Mouse (Mus musculus): ENCODE measurements around the gene Sh2b1. TPM values are rescaled to one million over a fixed set of nuclear protein-coding genes. Genes with fewer than 3 reads are reported as not detected.

The Sh2b1 gene
- total RNA-seq, 2 experiments from 2014 or later, result 56.2 to 60.8 TPM

- DNase-seq (ENCODE audit: low spot score in 2 of 2), result no peak
Observed at GRCm38 (mm10) chr7:126424161-126424560, 51.1 kb downstream of the Sh2b1 start.

DNA sequence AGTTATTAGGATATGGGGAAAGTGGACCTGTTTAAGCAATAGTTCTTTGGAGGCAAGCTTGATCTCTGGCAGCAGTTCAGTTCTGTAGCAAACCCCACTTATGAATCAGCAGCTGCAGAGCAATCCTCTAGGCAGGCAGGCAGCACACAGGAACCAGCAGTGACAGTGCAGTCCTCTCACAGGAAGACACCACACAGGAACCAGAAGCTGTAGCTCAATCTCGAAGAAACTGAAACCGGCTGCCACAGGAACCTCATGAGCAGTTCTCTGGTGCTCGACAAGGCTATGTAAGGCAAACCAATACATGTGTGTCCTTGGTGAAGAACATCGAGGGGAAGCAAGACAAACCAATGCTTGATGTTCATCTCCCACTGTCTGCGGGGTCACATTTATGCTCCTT is 53.5 kb downstream of the Sh2b1 start:
- DNase-seq (ENCODE audit: low spot score in 2 of 2), result no peak

GRCm38 (mm10) chr7:126418496-126418895 is 56.7 kb downstream of the Sh2b1 start:
- no peak for DNase-seq (ENCODE audit: low spot score in 2 of 2)

DNA sequence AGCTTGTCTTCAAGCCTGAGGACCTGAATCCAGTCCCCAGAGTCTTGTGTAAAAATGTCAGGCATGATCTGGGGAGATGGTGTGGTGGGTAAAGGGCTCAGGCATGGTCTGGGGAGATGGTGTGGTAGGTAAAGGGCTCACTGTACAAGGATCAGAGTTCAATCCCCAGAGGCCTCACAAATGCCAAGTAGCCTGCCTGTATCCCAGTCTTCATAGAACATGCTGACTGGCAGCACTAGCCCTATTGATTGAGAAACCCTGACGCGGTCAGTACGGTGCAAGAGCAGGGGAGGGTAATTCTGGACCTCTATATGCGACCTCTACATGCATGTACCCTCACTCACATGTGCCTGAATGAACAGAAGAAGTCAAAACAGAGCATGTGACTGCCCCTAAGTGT is 57.6 kb downstream of the Sh2b1 start:
- no peak for DNase-seq (ENCODE audit: low spot score in 2 of 2)

GRCm38 (mm10) chr7:126417045-126417444 is 58.2 kb downstream of the Sh2b1 start:
- no peak for DNase-seq (ENCODE audit: low spot score in 2 of 2)

Other genes with a start within 250 kb of the Sh2b1 start
- gene Sbk1, start 202.8 kb downstream of the Sh2b1 start, total RNA-seq (2021), result 10 to 100 TPM; 46.2 to 99.7 TPM
- gene Lat, start 105.9 kb downstream of the Sh2b1 start, total RNA-seq (2021), result 1 to 10 TPM in 1 of 2 experiments, under 1 TPM in 1; 0.70 to 1.4 TPM
- 10 to 100 TPM; 38.2 to 44.1 TPM for gene Spns1, start 98.0 kb downstream of the Sh2b1 start, total RNA-seq (2021)
- gene Nfatc2ip, start 78.7 kb downstream of the Sh2b1 start, total RNA-seq (2021), result 1 to 10 TPM; 5.1 to 6.0 TPM
- gene Cd19, start 60.5 kb downstream of the Sh2b1 start, total RNA-seq (2021), result under 1 TPM; 0.19 to 0.50 TPM
- 10 to 100 TPM; 42.2 to 43.2 TPM for gene Rabep2, start 46.7 kb downstream of the Sh2b1 start, total RNA-seq (2021)
- gene Atp2a1, start 12.3 kb downstream of the Sh2b1 start, total RNA-seq (2021), result 10 to 100 TPM in 1 of 2 experiments, not detected in 1; 10.0 TPM
- 100 to 1,000 TPM; 221 to 235 TPM for gene Tufm, start 11.9 kb upstream of the Sh2b1 start, total RNA-seq (2021)
- gene Atxn2l, start 28.0 kb upstream of the Sh2b1 start, total RNA-seq (2021), result 100 to 1,000 TPM in 1 of 2 experiments, 10 to 100 TPM in 1; 99.5 to 111 TPM
- gene Eif3c, start 91.0 kb upstream of the Sh2b1 start, total RNA-seq (2021), result 100 to 1,000 TPM; 199 to 243 TPM
- 1 to 10 TPM; 2.4 to 3.2 TPM for gene Apobr, start 109.5 kb upstream of the Sh2b1 start, total RNA-seq (2021)
- 10 to 100 TPM; 34.6 to 35.8 TPM for gene Cln3, start 110.4 kb upstream of the Sh2b1 start, total RNA-seq (2021)
- gene Il27, start 119.5 kb upstream of the Sh2b1 start, total RNA-seq (2021), result under 1 TPM in 1 of 2 experiments, not detected in 1; 0.38 TPM
- 10 to 100 TPM; 13.6 to 26.7 TPM for gene Nupr1, start 155.4 kb upstream of the Sh2b1 start, total RNA-seq (2021)
- 10 to 100 TPM; 39.6 to 50.1 TPM for gene Sgf29, start 173.9 kb upstream of the Sh2b1 start, total RNA-seq (2021)
- gene Sult1a1, start 201.0 kb upstream of the Sh2b1 start, total RNA-seq (2021), result 10 to 100 TPM; 48.0 to 52.5 TPM
- gene Bola2, start 220.0 kb upstream of the Sh2b1 start, total RNA-seq (2021), result 100 to 1,000 TPM in 1 of 2 experiments, 10 to 100 TPM in 1; 98.7 to 105 TPM
- gene Slx1b, start 220.4 kb upstream of the Sh2b1 start, total RNA-seq (2021), result 10 to 100 TPM in 1 of 2 experiments, 1 to 10 TPM in 1; 9.9 to 11.1 TPM
- gene Coro1a, start 232.4 kb upstream of the Sh2b1 start, total RNA-seq (2021), result 10 to 100 TPM; 19.0 to 21.7 TPM